Mouse (Mus musculus): Measurements from ENCODE around the gene Bcar1.

- TF ChIP-seq POLR2A (IDR thresholded peaks at IDR 0.05; ENCODE audit: low read depth, low read length) (no peak), CTCF (IDR thresholded peaks at IDR 0.05; ENCODE audit: extremely low read depth, insufficient read depth, insufficient read length, insufficient replicate concordance) (no peak)
These were observed 15.2 kb upstream of the Bcar1 start for GRCm38 (mm10) chr8:111758817-111759216.

All from spleen, adult 2 months (tissue).